Mouse (Mus musculus) cerebellum, adult 2 months (tissue): ENCODE data around the gene Ip6k2.

ENCODE experiments used
- CTCF ChIP-seq: fragments of 200-500 bp; IDR thresholded peaks from 2 replicates; pipeline ENCODE4 v1.5.1; 2011; ENCODE audit warnings: low read depth, mild to moderate bottlenecking, control low read depth, low read length, moderate library complexity, borderline replicate concordance; ENCODE audit not compliant: insufficient read depth
- POLR2A ChIP-seq: fragments of 200-500 bp; IDR thresholded peaks from 2 replicates; pipeline ENCODE4 v1.6.1; 2011; ENCODE audit warnings: low read length, control low read depth, borderline replicate concordance; ENCODE audit not compliant: insufficient read depth

- TF ChIP-seq POLR2A (no peak), CTCF (no peak)
Observed at GRCm38 (mm10) chr9:108734626-108735025, 49.0 kb upstream of the Ip6k2 start.
